Mouse (Mus musculus): Measurements from ENCODE around the gene Gm45713. TPM values are rescaled to one million over a fixed set of nuclear protein-coding genes. Genes with fewer than 3 reads are reported as not detected.

Gm45713 gene
- total RNA-seq, 2 experiments from 2014 or later: not detected

Small RNA genes lying within 50 kb of the gene (microRNA-seq; reads per million reads assigned to microRNA genes)
- gene Mir150: 221 to 331 reads per million in 2 experiments
- gene Mir5121: 9.6 to 13.5 reads per million in 2 experiments
- gene Mir7055: 0 reads per million in 2 experiments

Other genes with a start within 250 kb of the Gm45713 start
- 10 to 100 TPM; 74.6 to 76.3 TPM for gene Med25, start 243.5 kb downstream of the Gm45713 start, total RNA-seq (2021)
- gene Fuz, start 240.2 kb downstream of the Gm45713 start, total RNA-seq (2021): 10 to 100 TPM; 10.7 to 10.8 TPM
- 10 to 100 TPM; 96.9 to 99.4 TPM for gene Ap2a1, start 206.7 kb downstream of the Gm45713 start, total RNA-seq (2021)
- not detected for gene Tsks, start 193.0 kb downstream of the Gm45713 start, total RNA-seq (2021)
- gene Cpt1c, start 161.4 kb downstream of the Gm45713 start, total RNA-seq (2021): 1 to 10 TPM; 4.4 to 5.1 TPM
- gene Prmt1, start 149.7 kb downstream of the Gm45713 start, total RNA-seq (2021): 100 to 1,000 TPM; 306 to 324 TPM
- gene Irf3, start 138.6 kb downstream of the Gm45713 start, total RNA-seq (2021): 10 to 100 TPM; 42.0 to 43.0 TPM
- 10 to 100 TPM; 21.7 to 25.2 TPM for gene Bcl2l12, start 137.5 kb downstream of the Gm45713 start, total RNA-seq (2021)
- gene Scaf1, start 119.9 kb downstream of the Gm45713 start, total RNA-seq (2021): 10 to 100 TPM; 78.5 to 80.3 TPM
- gene Rras, start 118.3 kb downstream of the Gm45713 start, total RNA-seq (2021): 10 to 100 TPM; 71.2 to 73.4 TPM
- gene Prr12, start 83.3 kb downstream of the Gm45713 start, total RNA-seq (2021): 10 to 100 TPM; 35.4 to 36.7 TPM
- gene Nosip, start 73.8 kb downstream of the Gm45713 start, total RNA-seq (2021): 10 to 100 TPM; 31.7 to 34.6 TPM
- gene Prrg2, start 73.6 kb downstream of the Gm45713 start, total RNA-seq (2021): 10 to 100 TPM in 1 of 2 experiments, 1 to 10 TPM in 1; 9.5 to 10.2 TPM
- 10 to 100 TPM; 88.0 to 90.9 TPM for gene Rcn3, start 44.0 kb downstream of the Gm45713 start, total RNA-seq (2021)
- 10 to 100 TPM; 35.3 to 41.1 TPM for gene Fcgrt, start 32.4 kb downstream of the Gm45713 start, total RNA-seq (2021)
- gene Rps11, start 11.8 kb downstream of the Gm45713 start, total RNA-seq (2021): 100 to 1,000 TPM; 846 to 864 TPM
- gene Rpl13a, start 7.5 kb downstream of the Gm45713 start, total RNA-seq (2021): 1,000 to 10,000 TPM; 1,039 to 1,207 TPM
- 1 to 10 TPM; 1.5 to 2.1 TPM for gene Flt3l, start 201 bp upstream of the Gm45713 start, total RNA-seq (2021)
- 10 to 100 TPM; 58.5 to 67.0 TPM for gene Pih1d1, start 18.1 kb upstream of the Gm45713 start, total RNA-seq (2021)
- gene Aldh16a1, start 18.4 kb upstream of the Gm45713 start, total RNA-seq (2021): 10 to 100 TPM; 44.8 to 53.8 TPM
- gene Slc17a7, start 27.7 kb upstream of the Gm45713 start, total RNA-seq (2021): 10 to 100 TPM in 1 of 2 experiments, 1 to 10 TPM in 1; 9.1 to 12.4 TPM
- gene Gfy, start 43.3 kb upstream of the Gm45713 start, total RNA-seq (2021): not detected
- not detected for gene Pth2, start 44.8 kb upstream of the Gm45713 start, total RNA-seq (2021)
- gene Ccdc155, start 68.7 kb upstream of the Gm45713 start, total RNA-seq (2021): under 1 TPM in 1 of 2 experiments, not detected in 1; 0.25 TPM
- gene Dkkl1, start 75.9 kb upstream of the Gm45713 start, total RNA-seq (2021): not detected
- gene Tead2, start 79.5 kb upstream of the Gm45713 start, total RNA-seq (2021): 10 to 100 TPM; 66.4 to 69.4 TPM
- gene Cd37, start 102.9 kb upstream of the Gm45713 start, total RNA-seq (2021): 1 to 10 TPM; 2.1 to 3.6 TPM
- gene Slc6a16, start 104.9 kb upstream of the Gm45713 start, total RNA-seq (2021): under 1 TPM in 1 of 2 experiments, not detected in 1; 0.18 TPM
- not detected for gene Slc6a21, start 141.3 kb upstream of the Gm45713 start, total RNA-seq (2021)
- gene Trpm4, start 197.5 kb upstream of the Gm45713 start, total RNA-seq (2021): 10 to 100 TPM; 26.2 to 29.2 TPM
- 100 to 1,000 TPM; 182 to 202 TPM for gene Hrc, start 199.1 kb upstream of the Gm45713 start, total RNA-seq (2021)
- gene Ppfia3, start 230.8 kb upstream of the Gm45713 start, total RNA-seq (2021): under 1 TPM; 0.26 to 0.34 TPM
- gene Lin7b, start 234.4 kb upstream of the Gm45713 start, total RNA-seq (2021): 1 to 10 TPM; 1.5 to 2.4 TPM

Measured in heart, postnatal 4 days (tissue).